Mouse (Mus musculus): Measurements from ENCODE around the gene Tmem198b. TPM values are rescaled to one million over a fixed set of nuclear protein-coding genes. Genes with fewer than 3 reads are reported as not detected.
"Not testable (repeated sequence)": the region's sequence is repeated elsewhere in the genome, so short reads cannot be mapped to it uniquely, and the experiment has no call there.

The Tmem198b gene
- 10 to 100 TPM; 12.8 to 15.4 TPM for total RNA-seq (2021)

DNA sequence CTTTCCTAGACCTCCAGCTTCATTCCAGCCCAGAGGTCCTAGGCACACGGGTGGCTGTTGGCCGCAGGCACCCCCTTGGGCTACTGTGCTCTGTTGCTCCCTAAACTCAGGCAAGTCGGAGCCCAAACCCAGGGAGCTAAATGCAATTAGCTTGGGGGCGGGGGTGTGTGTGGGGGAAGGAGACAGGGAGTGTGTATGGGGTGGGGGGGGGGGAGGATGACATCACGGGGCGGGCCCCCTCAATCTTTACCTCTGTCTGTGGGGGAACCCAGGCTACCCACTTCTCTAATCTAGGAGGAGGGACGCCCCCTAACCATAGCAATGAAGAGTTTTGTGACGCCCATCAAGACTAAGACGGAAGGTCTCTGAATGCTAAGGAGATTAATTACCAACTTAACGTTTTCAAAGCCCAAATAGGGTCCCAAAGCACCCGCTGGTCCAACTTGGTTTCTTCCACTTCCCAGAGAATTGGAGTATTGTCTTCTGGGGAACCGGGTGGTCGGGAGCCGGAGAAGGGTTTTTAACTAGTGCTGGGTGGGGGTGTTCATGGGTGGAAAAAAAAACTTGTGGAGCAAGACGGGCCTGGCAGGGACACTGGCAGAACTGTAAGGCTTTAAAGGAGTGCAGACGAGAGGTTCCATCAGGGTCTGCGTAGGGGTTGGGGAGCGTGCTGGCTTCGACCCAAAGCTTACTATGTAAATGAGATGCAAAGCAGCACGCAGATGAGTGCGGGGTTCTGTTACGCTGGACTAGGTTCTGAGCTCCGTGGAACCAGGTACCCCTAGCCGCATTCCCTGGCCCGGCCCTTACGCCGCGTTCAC lies at the start of gene Tmem198b:
Gene Tmem198b, minus strand, starts transcription at position 100 of the 821 bp plus-strand sequence.
- DNase-seq: peak; percentile 74

DNA sequence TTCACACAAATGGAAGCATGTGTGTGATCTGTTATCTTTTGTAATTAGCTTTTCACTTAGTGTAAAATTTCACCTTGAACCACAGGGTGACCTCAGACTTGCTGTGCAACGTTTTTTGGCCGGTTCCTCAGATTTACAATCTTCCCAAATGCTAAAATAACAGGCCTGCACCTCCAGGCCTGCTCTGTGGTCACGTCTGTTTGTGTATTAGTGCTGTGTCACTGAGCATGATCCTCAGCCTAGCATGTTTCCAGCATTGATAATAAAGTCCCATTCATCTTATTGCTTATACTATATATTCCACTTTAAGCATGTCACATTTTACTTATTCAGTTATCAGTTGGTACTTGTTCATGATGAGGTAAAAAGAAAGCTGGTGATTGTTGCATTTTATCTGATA lies 46.2 kb upstream of the Tmem198b start:
- DNase-seq: no peak

DNA sequence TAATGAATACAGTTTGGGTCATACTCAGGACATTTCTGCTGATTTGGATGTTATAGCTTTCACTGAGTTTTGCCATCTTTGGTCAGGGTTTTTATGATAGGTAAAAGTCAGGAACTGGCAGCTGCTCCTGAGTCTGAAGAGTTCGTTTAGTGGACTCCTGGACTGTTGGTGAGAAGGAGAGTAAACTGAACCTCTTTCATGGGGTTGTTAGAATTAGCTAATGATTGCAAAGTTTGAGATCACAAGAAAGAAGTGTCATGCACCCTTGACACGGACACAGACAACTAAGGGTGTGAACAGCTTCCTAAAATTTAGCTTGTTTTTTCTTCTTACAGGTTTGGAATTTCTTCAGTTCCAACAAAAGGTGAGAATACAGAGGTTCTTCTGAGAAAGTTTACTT lies 44.3 kb upstream of the Tmem198b start:
- DNase-seq: no peak

DNA sequence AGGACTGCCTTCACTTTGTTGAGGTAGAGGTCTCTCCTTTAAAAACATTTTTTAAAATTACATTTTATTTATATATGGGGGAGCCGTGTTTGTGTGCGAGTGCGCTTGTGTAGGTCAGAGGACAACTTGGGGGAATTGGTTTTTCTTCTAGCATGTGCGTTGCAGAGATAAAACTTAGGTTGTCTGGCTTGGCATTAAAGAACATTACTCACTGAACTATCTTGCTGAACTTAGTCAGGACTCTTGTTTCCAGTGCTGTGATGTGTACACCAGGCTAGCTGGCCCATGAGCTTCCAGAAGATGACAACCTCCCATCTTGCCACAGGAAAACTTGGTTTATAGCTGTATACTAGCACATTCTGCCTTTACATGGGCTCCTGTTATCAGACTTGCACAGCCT lies 42.5 kb upstream of the Tmem198b start:
- no peak for DNase-seq

DNA sequence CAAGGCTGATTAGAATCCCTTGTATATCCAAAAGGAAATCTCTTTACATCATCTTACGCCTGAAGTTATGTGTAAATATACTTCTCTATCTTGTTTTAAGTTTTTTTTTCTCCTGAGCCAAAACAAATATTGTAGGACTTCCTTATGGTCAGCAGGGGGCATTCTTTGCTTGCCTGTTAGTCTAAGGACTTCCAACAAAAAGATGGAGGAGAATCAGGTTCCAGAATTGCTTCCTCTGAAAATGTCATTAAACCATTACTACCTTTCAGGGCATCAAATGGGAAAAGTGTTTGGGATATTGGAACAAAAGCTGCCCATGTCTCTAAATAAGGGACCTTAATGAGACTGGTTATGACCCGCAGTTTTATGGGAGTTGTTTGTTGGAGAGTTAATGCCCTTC lies 41.3 kb upstream of the Tmem198b start:
- no peak for DNase-seq

DNA sequence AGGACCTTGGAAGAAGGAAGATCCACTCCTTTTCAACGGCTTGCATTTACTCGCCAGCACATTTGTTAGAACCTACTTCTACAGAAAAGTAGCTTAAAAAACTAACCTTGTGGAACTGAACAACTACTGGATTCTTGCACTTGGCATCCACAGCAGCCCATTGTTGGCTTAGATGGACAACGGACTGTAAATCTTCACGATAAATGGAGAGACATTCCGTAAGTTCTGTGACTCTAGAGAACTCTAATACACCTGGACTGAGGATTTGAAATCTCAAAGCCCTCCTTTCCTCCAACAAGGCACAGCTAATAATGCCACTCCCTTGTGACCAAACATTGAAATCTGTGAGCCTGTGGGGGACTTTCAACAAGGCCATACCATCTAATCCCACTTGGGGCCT lies 39.1 kb upstream of the Tmem198b start:
- no peak for DNase-seq

DNA sequence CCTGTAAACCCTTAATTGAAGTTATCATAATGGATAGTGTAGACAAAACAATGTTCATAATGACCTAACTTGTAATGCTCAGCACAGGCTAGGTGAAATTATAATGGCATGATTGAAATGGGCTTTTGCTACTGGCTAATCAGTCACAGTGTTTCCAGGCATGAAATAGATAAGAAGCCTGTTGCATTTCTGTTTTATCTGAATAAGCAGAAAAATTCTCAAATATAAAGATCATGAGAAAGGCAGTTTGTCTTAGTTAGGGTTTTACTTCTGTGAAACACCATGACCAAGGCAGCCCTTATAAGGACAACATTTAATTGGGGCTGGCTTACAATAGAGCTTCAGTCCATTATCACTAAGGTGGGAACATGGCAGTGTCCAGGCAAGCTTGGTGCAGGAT lies 36.4 kb upstream of the Tmem198b start:
- no peak for DNase-seq

DNA sequence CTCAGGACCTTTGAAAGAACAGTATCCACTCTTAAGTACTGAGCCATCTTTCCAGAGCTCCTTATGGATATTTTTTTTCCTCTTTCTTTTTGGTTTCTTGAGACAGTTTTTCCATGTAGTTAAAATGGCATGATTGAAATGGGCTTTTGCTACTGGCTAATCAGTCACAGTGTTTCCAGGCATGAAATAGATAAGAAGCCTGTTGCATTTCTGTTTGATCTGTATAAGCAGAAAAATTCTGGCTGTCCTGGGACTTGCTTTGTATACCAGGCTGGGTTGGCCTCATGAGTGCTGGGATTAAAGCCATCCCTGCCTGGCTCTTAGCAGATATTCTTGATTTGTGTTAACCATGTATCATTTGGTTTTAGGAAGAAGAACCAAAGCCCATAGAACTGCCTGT lies 35.3 kb upstream of the Tmem198b start:
- DNase-seq: no peak

DNA sequence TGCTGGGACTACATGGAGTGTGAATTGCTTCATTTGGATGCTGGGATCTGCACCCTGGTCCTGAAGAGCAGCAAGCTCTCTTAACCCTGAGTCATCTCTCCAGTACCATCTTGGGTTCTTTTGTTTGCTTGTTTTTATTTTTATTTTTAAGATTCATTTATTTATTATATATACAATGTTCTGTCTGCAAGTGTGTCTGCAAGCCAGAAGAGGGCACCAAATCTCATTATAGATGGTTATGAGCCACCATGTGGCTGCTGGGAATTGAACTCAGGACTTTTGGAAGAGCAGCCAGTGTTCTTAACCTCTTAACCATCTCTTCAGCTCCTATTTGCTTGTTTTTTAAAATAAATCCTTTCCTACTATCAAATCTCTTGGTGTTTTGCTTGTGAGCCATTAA lies 33.2 kb upstream of the Tmem198b start:
- no peak for DNase-seq

DNA sequence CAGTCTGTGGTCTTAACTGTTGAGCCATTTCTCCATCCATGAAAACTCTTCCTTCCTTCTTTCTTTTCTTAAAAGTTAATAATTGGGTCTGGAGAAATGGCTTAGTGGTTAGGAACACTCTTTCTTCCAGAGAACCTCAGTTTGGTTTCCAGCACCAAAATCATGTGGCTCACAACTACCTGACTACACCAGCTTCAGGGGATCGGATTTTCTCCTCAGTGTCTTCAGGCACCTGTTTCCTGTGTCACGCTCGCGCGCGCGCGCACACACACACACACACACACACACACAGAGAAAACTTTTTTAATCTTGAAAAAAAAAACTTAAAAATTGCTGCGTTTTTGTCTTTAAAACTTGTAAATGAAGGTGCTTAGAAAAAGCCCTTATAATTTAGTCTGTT lies 19.7 kb upstream of the Tmem198b start:
- DNase-seq: no peak

DNA sequence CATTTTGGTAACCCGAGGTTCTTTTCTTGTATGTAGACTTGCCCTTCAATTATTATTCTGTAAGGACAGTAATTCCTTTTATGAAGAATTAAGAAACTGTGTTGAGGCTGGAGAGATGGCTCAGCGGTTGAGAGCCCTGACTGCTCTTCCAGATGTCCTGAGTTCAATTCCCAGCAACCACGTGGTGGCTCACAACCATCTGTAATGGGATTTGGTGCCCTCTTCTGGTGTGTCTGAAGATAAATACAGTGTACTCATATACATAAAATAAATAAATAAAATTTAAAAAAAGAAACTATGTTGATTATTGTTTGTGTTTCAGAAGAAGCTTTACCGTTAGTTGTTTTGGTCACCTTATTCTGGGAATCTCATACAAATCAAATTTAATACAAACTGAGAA lies 18.9 kb upstream of the Tmem198b start:
- not testable (repeated sequence) for DNase-seq

DNA sequence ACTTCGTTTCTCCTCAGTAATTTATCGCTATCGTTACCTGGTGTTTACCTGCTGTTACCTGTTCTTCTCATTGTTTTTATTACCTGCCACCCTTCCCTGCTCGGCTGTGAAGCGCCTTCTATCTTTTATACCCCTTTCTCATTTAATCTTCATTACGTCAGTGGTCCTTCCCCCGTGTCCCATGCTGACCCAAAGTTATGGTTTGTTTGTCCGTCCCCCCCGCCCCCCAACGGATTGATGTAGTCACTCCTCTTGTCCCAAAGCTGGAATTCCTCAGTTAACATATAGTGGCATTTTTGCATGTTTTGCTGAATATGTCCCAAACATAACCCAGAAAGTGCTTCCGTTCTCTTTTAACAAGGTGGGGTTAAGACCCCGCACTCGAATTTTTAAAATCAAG lies 18.0 kb upstream of the Tmem198b start:
- DNase-seq: no peak

DNA sequence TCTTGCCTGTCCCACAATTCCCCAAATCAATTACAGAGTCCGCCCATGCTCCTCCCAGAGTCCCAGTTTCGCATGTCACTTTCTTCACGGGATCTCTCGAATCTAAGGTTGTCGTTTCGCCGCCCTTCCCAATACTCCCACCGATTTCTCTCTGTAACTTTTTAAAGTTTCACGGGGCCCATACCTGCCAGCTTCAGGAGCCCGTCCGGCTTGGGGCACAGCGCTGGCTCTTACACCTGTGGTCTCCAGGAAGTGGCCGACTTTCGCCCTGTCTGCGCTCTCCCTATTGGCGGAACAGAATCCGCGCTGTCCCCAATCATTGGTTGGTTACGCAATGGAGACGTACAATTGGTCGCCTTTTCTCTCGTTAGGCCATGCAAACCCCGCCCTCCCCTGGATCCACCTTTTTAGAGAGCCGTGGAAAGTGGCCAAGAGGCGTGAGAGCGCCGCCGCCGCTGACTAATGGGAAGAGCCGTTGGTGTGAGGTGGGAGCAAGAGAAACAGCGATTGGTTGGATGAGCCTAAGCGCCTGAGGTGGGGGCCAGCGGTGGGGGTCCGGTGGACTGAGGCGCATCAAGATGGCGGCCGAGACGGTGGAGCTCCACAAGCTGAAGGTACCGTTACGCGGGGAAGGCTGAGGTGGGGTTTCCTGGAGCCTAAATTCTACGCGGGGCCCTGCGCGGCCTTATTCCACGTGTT lies 17.3 kb upstream of the Tmem198b start, which contains the start of gene Ormdl2:
Gene Ormdl2, minus strand, starts transcription at position 288 of the 699 bp plus-strand sequence.
- peak; percentile 99 for DNase-seq

DNA sequence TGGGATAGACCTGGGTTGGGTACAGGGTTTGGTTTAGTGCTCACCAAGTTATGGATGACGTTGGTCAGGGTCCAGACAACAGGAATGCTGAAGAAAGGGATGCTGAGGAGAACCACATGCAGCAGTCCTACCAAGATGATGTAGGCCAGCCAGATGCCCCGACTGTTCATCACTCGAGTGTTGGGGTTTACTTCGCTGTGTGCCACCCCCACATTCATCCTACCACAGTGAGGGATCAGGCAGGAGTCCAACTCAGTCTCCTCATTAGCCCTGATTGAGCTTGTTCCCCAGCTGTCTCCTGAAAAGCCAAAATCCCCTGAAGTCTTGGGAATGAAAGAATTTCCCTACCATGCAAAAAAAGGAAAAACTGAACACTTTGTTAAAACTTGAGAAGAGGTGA lies 16.0 kb upstream of the Tmem198b start:
- DNase-seq: no peak

DNA sequence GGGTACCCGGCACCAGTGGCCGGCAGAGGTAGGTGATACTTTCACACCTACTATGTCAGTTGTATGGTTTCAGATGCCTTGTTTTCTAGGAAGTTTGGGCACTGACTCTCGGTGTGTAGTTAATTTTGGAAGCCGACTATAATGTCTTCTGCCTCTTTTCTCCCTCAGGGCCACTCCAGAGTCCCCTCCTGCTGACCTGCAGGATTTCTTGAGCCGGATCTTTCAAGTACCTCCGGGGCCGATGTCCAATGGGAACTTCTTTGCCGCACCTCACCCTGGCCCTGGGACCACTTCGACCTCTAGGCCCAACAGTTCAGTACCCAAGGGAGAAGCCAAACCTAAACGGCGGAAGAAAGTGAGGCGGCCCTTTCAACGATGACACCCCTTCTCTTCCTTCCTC lies 12.9 kb upstream of the Tmem198b start, which contains the start of gene Sarnp:
Gene Sarnp, plus strand, starts transcription at position 301 of the 400 bp plus-strand sequence.
- DNase-seq: no peak

DNA sequence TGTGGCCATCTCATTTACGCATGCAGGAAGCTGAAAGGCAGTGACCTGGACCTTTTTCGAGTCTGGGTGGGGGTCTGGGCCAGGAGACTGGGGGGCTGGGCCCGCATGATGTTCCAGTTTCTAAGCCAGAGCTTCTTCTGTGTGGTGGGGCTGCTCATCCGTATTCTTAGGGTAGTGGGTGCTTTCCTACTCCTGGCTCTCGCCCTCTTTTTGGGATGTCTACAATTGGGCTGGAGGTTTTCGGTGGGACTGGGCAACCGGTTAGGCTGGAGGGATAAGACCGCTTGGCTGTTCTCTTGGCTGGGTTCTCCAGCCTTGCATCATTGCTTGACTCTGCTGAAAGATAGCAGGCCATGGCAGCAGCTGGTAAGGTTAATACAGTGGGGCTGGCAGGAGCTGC lies 2.8 kb upstream of the Tmem198b start:
- DNase-seq: no peak

DNA sequence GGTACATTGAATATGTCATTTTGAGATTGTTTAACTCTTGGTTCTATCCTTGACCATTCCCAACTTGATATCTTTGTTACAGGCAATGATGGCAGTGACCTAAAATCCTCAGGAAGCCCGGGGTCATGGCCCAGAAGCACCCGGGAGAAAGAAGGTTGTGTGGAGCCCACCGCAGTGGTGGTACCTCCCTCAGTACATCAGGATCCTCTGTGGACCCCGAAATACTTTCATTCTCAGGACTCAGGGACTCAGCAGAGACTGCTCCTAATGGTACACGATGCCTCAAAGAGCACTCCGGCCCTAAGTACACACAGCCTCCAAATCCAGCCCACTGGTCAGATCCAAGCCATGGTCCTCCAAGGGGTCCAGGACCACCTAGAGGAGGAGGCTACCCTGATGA lies 1.9 kb upstream of the Tmem198b start:
- no peak for DNase-seq

DNA sequence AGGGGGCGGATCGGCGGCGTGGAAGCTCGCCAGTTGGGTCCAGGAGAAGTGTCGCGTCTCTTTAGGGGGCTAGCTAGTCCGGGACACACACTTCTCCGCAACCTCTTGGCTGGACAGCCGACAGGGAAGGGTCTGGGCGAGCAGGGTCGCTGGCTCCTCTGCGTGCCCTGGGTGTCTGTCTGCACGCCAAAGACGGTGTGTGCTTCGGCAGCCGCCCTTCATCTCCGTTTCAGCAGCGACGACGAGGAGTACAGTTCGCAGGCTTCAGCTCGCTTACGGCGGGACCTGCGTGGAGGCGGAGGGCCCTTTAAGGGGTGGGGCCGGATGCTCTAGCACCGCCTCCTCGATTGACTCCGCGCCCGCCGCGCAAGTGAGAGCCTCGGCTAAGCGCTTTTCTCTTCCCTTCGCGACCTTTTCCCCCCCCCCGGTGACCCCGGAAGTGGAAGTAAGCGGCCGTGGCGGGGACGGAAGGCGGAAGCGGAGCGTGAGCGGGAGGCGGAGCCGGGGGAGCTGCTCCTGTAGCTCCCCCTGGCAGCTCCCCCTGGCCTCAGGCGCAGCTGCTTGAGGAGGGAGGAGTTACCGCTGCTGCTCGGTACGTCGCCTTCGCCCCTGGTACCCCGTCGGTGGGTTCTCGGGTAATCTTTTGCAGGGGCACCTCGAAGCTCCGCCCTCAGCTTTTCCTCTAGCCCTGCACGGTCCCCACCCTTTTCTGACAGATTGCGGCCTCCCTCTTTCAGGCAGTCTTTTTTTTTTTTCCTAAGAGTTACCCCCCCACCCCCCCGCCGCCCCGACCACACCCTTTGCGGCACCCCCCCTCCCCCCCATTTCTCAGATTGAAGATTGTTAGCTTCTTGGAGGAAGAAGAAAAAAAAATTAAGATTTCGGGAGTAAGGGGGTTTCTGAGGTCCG lies 1.2 kb upstream of the Tmem198b start:
- peak; percentile 97 for DNase-seq

DNA sequence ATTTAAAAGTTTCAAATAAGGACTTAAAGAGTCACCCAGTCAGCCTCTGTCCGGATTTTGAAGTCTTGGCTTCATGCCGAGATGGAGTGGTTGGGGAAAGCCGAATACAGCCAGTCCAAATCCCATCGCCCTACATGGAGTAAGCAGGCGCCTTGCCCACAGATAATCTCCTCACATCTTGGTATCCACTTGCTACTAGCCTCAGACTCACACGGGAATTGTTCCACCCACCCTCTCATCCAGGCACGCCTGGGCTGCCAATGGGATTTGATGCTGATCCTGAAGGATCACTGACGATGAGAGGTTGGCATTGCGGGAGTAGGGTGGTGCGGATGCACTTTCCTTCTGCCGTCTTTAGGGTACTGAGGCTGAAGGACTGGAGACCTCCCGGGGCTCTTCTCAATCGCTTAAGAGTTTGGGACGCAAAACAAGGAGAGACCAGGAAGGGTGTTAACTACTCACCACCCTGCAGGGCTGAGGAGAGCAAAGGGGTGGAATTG lies 349 bp downstream of the Tmem198b start, which contains the start of gene Dnajc14:
Gene Dnajc14, plus strand, starts transcription at position 292 of the 500 bp plus-strand sequence.
- peak; percentile 71 for DNase-seq

DNA sequence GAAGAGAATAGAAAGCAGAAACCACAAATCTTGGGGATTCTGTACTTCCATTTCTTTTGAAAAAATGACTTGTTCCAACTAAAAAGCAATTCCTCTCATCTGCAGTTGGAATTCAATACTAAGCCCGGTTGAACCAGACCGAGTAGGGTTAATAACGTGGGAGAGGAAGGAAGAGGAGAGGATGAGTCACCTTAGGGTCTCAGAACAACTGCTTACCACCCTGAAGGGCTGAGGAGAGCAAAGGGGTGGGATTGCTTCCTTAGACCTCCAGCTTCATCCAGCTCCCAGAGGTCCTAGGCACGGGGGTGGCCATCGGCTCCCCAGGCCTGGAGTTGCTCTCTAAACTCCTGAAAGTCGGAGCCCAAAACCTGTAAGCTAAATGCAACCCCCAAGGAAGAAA lies 809 bp downstream of the Tmem198b start:
- DNase-seq: no peak

DNA sequence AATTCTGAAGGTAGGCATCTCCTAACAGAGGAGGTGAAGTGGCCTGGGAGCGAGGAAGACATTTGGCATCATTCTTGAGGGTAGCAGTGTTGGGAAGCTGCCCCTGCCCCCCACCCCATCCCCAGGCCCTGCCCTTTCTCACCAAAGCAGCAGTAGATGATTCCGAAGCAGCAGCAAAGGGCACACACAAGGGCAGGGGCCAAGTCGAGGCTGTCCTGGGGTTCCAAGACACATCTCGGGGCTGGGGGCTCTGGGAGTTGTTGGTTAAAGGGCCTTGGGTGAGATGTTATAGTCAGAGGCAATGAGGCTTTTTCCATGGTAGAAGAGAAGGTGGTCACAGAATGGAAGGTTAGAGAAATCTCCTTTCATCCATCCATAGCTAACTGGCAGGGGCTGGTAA lies 1.2 kb downstream of the Tmem198b start:
- no peak for DNase-seq

DNA sequence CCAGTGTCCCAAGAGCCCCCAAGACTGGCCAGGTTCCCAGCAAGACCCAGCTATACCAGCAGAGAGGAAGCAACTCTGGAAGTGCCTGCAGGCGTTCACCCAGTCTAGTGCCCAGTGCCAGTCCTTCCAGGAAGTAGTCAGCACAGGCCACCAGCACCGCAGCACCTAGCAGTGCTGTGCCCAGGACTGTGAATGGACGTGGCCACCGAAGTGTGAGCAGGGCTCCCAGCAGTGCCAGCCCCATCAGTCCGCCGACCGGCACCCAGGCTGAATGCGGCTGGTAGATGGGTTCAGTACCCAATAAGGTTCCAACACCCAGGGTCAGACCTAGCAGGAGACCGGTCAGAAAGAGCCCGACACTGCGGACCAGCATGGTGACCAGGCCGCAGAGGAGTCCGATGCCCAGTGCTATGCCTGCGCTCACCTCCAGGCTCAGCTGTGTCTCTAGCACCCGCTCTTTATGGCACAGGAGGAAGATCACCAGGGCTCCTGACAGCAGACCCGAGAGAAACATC lies 2.1 kb downstream of the Tmem198b start:
- DNase-seq: no peak

All from heart, postnatal 4 days (tissue).